Mouse (Mus musculus) embryonic facial prominence, embryonic 13.5 days (tissue): Measurements from ENCODE around the gene Trim25. TPM values are rescaled to one million over a fixed set of nuclear protein-coding genes. Genes with fewer than 3 reads are reported as not detected.

Experiments used
- ATAC-seq: fragments of 200-750 bp; cut with Nextera tagmentation; 2 replicates; pipeline ENCODE4 v1.8.0; 2017; ENCODE audit warnings: low read depth; ENCODE audit not compliant: insufficient number of reproducible peaks, insufficient read depth, low FRiP score, low TSS enrichment
- H3K27ac ChIP-seq: fragments of 300-500 bp; sonication (generic); 2 replicates; pipeline ENCODE4 v1.5.1; 2015; ENCODE audit warnings: moderate library complexity, mild to moderate bottlenecking, inconsistent platforms
- H3K27me3 ChIP-seq: fragments of 300-500 bp; sonication (generic); 2 replicates; pipeline ENCODE4 v1.6.1; 2015; ENCODE audit warnings: mild to moderate bottlenecking, inconsistent platforms
- H3K36me3 ChIP-seq: fragments of 300-500 bp; sonication (generic); 2 replicates; pipeline ENCODE4 v1.6.1; 2015; ENCODE audit warnings: mild to moderate bottlenecking, inconsistent platforms
- H3K4me1 ChIP-seq: fragments of 300-500 bp; sonication (generic); 2 replicates; pipeline ENCODE4 v1.6.1; 2015; ENCODE audit warnings: inconsistent platforms
- H3K4me2 ChIP-seq: fragments of 300-500 bp; sonication (generic); 2 replicates; pipeline ENCODE4 v1.6.1; 2015; ENCODE audit warnings: moderate library complexity, mild to moderate bottlenecking, inconsistent platforms
- H3K4me3 ChIP-seq: fragments of 300-500 bp; sonication (generic); 2 replicates; pipeline ENCODE4 v1.5.1; 2015; ENCODE audit warnings: mild to moderate bottlenecking, inconsistent platforms
- H3K9ac ChIP-seq: fragments of 300-500 bp; sonication (generic); 2 replicates; pipeline ENCODE4 v1.6.1; 2015; ENCODE audit warnings: mild to moderate bottlenecking, inconsistent platforms
- H3K9me3 ChIP-seq: fragments of 300-500 bp; sonication (generic); 2 replicates; pipeline ENCODE4 v1.6.1; 2016; ENCODE audit warnings: inconsistent platforms
- WGBS: fragments of 180-500 bp; shearing (Covaris S2); methylation state at CpG from one replicate; pipeline ENCODE4 v1.1.7; 2015; ENCODE audit warnings: mixed read lengths; 5-methylcytosine and 5-hydroxymethylcytosine counted together
- polyA plus RNA-seq: library from polyadenylated mRNA; unstranded; fragments of >200 nt; fragmentation: Nextera tagmentation; extraction: Ambion mirVana; gene quantifications from 2 replicates; pipeline ENCODE4 v1.2.1, GENCODE M21; 2015

Gene Trim25
- polyA plus RNA-seq, 1 experiment from 2014 or later: 7.1 TPM

DNA sequence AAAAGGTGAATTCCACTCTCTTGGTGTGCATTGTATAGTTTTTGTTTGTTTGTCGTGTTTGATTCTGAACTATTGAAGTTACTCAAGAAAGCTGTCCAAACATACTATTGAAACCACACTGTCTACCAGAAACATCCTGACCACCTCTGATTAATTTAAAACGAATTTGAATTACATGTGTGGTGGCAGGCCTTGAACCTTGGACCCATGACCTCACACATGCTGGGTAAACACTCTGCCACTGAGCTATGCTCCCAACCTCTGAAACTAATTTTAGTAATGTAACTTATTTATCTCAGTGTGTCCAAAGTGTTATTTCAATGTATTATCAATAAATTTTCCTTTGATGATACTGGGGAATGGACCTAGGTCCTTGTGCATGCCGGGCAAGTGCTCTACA lies 8.4 kb downstream of the Trim25 start:
- H3K9ac ChIP-seq: no peak overlapping the region
- no peaks in the 10 kb centered on the region for H3K27me3 ChIP-seq
- H3K27ac ChIP-seq: no peak overlapping the region
- ATAC-seq: no peak
- no peaks in the 10 kb centered on the region for H3K9me3 ChIP-seq
- WGBS: 84% methylated on average over 3 of the region's 3 CpGs
- no peak overlapping the region for H3K4me2 ChIP-seq
- no peaks in the 10 kb centered on the region for H3K4me1 ChIP-seq
- H3K36me3 ChIP-seq: peaks cover 6% of the 10 kb centered on the region; the same call in 1 of the 2 replicates
- H3K4me3 ChIP-seq: no peak overlapping the region

DNA sequence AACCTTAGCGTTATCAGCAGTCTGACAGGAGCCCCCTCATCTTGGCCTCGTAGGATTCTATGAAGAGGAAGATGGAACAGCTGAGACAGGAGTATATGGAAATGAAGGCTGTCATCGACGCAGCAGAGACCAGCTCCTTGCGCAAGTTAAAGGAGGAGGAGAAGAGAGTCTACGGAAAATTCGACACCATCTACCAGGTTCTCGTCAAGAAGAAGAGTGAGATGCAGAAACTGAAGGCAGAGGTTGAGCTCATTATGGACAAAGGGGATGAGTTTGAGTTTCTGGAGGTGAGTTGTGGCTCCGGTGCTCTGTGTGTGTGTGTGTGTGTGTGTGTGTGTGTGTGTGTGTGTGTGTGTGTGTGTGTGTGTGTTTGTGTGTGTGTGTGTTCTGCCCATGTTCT lies 9.9 kb downstream of the Trim25 start:
- Histone ChIP-seq H3K36me3 (peaks cover 6% of the 10 kb centered on the region; the same call in 1 of the 2 replicates), H3K27ac (no peak overlapping the region), H3K4me3 (no peak overlapping the region), H3K9me3 (no peaks in the 10 kb centered on the region), H3K4me2 (no peak overlapping the region), H3K4me1 (no peaks in the 10 kb centered on the region), H3K9ac (no peak overlapping the region), H3K27me3 (no peaks in the 10 kb centered on the region)
- no peak for ATAC-seq
- WGBS: 84% methylated on average over 9 of the region's 9 CpGs

DNA sequence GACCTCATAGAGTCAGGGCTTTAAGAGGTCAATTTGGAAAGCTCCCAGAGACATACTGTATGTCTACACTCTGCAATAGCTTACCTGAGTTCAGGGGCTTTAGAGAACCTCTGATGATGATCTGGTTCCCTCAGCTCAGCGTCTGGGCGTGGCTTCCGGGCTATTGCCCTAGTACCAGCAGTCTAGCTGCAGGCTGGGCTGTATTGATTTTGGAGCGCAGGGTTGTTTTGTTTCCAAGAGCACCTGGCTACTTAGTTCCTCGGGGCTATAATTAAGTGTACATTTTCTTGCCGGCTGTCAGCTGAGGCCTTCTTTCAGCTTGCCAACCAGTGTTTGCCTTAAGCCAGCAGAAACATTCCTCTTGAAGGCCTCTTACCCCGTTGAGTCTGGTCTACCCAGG lies 10.3 kb downstream of the Trim25 start:
- ATAC-seq: no peak
- Histone ChIP-seq H3K27ac (no peak overlapping the region), H3K27me3 (no peaks in the 10 kb centered on the region), H3K4me1 (no peaks in the 10 kb centered on the region), H3K36me3 (peaks cover 6% of the 10 kb centered on the region; the same call in 1 of the 2 replicates), H3K9me3 (no peaks in the 10 kb centered on the region), H3K4me3 (no peak overlapping the region), H3K4me2 (no peak overlapping the region), H3K9ac (no peak overlapping the region)
- 62% methylated on average over 7 of the region's 7 CpGs for WGBS

DNA sequence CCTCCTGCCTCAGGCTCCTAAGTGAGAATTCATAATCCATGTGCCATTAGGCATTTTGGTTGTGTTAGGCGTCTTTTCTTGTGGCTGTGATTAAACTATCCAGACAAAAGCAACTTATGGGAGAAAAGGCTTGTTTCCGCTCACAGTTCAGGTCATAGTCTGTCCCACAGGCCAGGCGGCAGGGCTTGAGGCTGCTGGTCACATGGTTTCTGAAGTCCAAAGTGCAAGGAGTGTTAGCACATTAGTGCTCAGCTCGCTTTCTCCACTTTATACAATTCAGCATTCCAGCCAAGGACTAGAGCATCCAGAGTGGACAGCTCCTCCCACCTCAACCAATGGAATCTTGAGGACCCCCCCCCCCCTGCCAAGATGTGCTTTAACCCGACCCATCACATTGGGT lies 13.1 kb downstream of the Trim25 start:
- Histone ChIP-seq H3K27me3 (no peaks in the 10 kb centered on the region), H3K36me3 (peaks cover 6% of the 10 kb centered on the region; the same call in 1 of the 2 replicates), H3K4me3 (no peak overlapping the region), H3K9ac (no peak overlapping the region), H3K9me3 (no peaks in the 10 kb centered on the region), H3K4me1 (no peaks in the 10 kb centered on the region), H3K4me2 (no peak overlapping the region), H3K27ac (no peak overlapping the region)
- no peak for ATAC-seq
- 74% methylated on average over 5 of the region's 5 CpGs for WGBS

DNA sequence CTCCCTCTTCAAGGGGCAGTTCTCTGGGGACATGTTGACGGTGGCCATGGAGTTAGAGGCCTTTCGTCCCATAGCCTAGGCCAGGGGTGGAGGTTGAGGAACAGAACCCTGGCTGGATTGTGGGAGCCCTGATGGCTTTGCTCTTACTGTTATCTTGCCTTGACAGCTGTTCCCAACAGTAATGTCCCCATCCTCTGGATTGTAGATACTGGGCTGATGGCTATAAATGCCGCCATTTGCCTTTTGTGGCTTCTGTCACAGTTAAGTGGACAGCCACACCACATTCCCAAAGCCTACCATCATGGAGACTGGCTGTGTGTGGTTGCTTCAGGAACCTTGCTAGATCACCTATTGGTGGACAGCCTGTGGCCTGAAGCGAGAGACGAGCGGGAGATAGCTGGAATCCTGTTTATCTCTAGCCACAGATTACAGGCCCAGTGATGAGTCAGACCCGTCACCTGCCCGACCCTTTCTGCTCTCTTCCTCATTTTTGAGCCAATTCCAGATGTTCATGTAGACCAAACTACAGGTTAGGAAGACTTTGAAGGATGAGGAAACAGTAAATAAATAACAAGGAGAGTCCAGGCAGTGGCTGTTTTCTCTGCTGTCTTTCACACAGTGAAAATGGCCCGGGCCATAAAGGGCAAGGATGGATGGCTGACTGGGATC lies 18.5 kb downstream of the Trim25 start:
- Histone ChIP-seq H3K36me3 (no peaks in the 10 kb centered on the region), H3K27me3 (no peaks in the 10 kb centered on the region), H3K9ac (no peak overlapping the region), H3K27ac (no peak overlapping the region), H3K4me3 (no peak overlapping the region), H3K4me2 (no peak overlapping the region), H3K4me1 (no peaks in the 10 kb centered on the region), H3K9me3 (no peaks in the 10 kb centered on the region)
- WGBS: 90% methylated on average over 9 of the region's 9 CpGs
- ATAC-seq: no peak

DNA sequence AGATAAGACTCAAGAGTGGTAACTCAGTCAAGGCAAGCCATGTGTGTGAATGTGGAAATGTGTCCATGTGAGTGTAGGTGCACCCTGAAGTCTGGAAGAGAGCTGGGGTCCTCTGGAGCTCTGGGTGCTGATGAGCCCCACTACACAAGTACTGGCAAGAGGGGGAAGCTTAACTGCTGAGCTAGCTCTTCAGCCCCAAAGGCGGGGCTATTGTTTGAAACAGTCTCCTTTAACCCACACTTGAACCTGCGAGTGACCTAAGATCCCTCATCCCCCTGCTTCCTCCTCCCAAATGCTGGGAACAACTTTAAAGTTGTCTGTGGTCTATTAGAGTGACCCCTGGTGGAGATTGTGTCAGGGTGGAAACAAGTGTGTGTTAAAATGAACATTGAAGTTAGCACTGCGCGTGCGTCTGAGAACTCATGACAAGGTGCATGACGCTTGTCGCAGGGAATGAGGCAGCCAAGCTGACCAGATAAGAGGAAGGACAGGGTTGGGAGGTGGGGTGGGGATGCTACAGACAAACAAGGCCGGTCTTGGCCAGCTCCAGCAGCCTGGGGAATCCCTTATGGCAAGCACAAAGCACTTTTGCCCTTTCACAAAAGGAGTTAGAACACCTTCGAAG lies 21.6 kb downstream of the Trim25 start:
- H3K27ac ChIP-seq: no peak overlapping the region
- H3K9me3 ChIP-seq: no peaks in the 10 kb centered on the region
- WGBS: 69% methylated on average over 9 of the region's 9 CpGs
- no peak overlapping the region for H3K4me2 ChIP-seq
- H3K27me3 ChIP-seq: no peaks in the 10 kb centered on the region
- no peaks in the 10 kb centered on the region for H3K36me3 ChIP-seq
- no peak overlapping the region for H3K9ac ChIP-seq
- H3K4me3 ChIP-seq: no peak overlapping the region
- peaks cover 5% of the 10 kb centered on the region; the same call in 1 of the 2 replicates for H3K4me1 ChIP-seq
- no peak for ATAC-seq

DNA sequence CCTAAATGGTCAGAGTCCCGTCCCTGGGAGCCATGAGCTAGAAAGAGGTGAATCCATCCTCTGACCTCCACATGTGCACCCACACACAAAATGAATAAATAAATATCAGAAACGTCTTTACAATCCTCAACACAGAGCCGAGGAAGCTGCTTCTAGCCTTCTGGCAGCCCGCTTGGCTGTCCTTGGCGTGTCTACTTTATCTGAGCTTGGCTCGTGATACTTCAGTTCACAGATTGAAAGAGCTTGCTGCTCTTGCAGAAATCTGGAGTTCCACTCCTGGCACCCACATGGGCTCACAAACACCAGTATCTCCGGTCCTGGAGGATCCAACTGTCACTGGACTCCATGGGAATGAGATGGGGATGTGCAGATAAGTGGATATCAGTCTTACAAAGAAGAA lies 22.5 kb downstream of the Trim25 start:
- 82% methylated on average over 7 of the region's 7 CpGs for WGBS
- Histone ChIP-seq H3K27me3 (no peaks in the 10 kb centered on the region), H3K4me2 (no peak overlapping the region), H3K9ac (no peak overlapping the region), H3K4me1 (peaks cover 5% of the 10 kb centered on the region; the same call in 1 of the 2 replicates), H3K9me3 (no peaks in the 10 kb centered on the region), H3K36me3 (no peaks in the 10 kb centered on the region), H3K27ac (no peak overlapping the region), H3K4me3 (no peak overlapping the region)
- no peak for ATAC-seq

DNA sequence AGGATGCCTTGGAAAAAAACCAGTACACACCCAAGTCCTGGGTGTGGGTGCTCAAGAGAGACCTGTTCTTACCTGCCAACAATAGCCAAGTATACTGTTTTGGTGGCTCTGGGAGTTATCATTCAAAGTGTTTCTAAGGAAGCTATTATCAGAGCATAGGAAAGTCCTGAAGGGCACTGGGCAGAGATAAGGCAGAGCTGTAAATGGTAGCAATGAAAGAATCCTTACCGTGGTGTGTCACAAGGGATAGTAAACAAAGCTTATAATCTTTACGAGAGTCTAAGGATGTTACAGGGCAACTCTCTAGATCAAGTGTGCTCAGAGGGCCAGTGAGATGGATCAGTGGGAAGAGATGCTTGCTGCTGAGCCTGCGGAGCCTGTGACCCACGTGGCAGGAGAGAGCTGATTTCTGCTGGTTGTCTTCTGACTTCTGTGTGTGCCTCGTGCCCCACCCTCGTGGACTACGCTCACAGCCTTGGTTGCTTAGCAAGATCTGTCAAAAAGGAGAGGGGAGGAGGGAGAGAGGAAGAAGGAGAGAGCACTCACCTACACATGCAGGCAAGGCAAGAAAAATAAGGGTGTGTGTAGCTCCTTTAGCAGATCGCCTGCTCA lies 23.1 kb downstream of the Trim25 start:
- H3K36me3 ChIP-seq: no peaks in the 10 kb centered on the region
- no peak for ATAC-seq
- no peaks in the 10 kb centered on the region for H3K27me3 ChIP-seq
- no peak overlapping the region for H3K27ac ChIP-seq
- H3K9ac ChIP-seq: no peak overlapping the region
- H3K9me3 ChIP-seq: no peaks in the 10 kb centered on the region
- H3K4me3 ChIP-seq: no peak overlapping the region
- 66% methylated on average over 8 of the region's 8 CpGs for WGBS
- no peak overlapping the region for H3K4me2 ChIP-seq
- H3K4me1 ChIP-seq: peaks cover 5% of the 10 kb centered on the region; the same call in 1 of the 2 replicates

DNA sequence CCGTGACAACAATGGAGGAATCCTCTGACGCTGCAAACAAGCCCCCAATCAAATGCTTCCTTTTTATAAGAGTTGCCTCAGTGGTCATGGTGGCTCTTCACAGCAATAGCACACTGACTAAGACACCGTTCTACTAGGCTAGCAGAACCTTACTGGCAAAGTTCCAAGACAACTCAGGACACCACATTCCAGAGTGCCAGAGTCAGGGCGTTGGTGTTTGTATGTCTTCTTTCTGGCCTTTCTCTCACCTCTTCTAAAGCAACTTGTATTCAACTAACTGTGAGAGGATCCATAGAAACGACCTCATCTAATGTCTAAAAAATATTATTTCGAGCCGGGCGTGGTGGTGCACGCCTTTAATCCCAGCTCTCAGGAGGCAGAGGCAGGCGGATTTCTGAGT lies 24.3 kb downstream of the Trim25 start:
- H3K4me1 ChIP-seq: peaks cover 9% of the 10 kb centered on the region; the same call in 1 of the 2 replicates
- no peak overlapping the region for H3K27ac ChIP-seq
- H3K36me3 ChIP-seq: no peaks in the 10 kb centered on the region
- no peaks in the 10 kb centered on the region for H3K27me3 ChIP-seq
- 69% methylated on average over 10 of the region's 10 CpGs for WGBS
- H3K9me3 ChIP-seq: no peaks in the 10 kb centered on the region
- no peak overlapping the region for H3K9ac ChIP-seq
- no peak overlapping the region for H3K4me3 ChIP-seq
- no peak for ATAC-seq
- no peak overlapping the region for H3K4me2 ChIP-seq

DNA sequence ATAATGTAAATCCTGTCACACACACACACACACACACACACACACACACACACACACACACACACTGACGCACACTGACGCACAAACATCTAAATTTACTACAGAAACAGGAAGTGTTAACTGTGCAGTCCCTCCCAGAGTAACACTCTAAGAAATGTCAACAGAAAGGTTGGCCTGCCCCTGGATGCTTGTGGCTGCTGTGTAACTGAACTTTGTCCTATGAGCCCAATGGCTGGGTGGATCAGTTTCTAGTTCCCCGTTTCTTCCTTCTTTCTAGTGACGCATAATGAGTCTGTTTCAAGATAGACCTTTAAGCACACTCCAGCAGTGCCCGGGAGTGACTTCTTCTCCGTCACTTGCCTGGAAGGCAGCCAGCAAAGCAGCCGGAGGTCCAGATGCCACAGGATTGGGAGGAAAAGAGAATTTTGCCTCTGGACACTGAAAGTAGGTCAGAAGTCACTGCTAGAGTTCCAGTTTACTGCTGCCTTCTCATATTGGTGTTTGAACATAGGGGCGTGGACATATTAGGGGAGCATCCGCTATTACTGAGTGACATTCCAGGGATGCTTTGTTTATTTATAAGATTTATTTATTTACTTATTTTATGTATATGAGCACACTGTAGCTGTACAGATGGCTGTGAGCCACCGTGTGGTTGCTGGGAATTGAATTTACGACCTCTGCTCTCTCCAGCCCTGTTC lies 25.2 kb downstream of the Trim25 start:
- Histone ChIP-seq H3K36me3 (no peaks in the 10 kb centered on the region), H3K27me3 (no peaks in the 10 kb centered on the region), H3K4me2 (no peak overlapping the region), H3K9ac (0 out of 2 replicates have a peak overlapping the region, but pooled peaks have one; percentile 1), H3K4me1 (peaks cover 9% of the 10 kb centered on the region; the same call in 1 of the 2 replicates), H3K4me3 (no peak overlapping the region), H3K9me3 (no peaks in the 10 kb centered on the region), H3K27ac (no peak overlapping the region)
- no peak for ATAC-seq
- 54% methylated on average over 11 of the region's 11 CpGs for WGBS

DNA sequence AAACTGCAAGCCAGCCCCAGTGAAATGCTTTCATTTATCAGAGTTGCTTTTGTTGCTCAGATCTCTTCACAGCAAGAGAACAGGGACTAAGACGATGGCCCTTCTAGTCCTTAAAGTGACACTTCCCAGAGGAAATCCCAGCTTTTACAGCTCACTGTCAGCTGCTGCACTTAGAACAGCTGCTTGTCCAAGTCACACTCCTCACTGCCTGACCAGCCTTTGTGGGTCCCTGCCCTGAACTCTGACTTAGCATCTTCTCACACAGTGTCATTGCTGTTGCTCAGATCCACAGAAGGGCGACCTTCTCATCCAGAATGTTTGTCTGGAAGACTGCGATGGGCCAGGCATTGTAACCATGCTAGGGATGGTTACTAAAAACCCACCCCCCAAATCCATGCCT lies 26.4 kb downstream of the Trim25 start:
- no peak overlapping the region for H3K4me3 ChIP-seq
- H3K27me3 ChIP-seq: no peaks in the 10 kb centered on the region
- H3K9me3 ChIP-seq: no peaks in the 10 kb centered on the region
- H3K36me3 ChIP-seq: no peaks in the 10 kb centered on the region
- WGBS: 77% methylated on average over 3 of the region's 3 CpGs
- H3K4me2 ChIP-seq: no peak overlapping the region
- no peak overlapping the region for H3K9ac ChIP-seq
- H3K27ac ChIP-seq: no peak overlapping the region
- ATAC-seq: no peak
- peaks cover 9% of the 10 kb centered on the region; the same call in 1 of the 2 replicates for H3K4me1 ChIP-seq
